Mouse (Mus musculus) ES-E14 (cell line): ENCODE data around the gene Cyp26b1.

Experiments used
- HCFC1 ChIP-seq: IDR thresholded peaks from 2 replicates; pipeline ENCODE4 v1.6.1; 2012; ENCODE audit warnings: low read length, inconsistent platforms, borderline replicate concordance; ENCODE audit not compliant: insufficient read depth
- ZC3H11A ChIP-seq: IDR thresholded peaks from 2 replicates; pipeline ENCODE4 v1.6.1; 2012; ENCODE audit warnings: low read depth, mild to moderate bottlenecking, inconsistent platforms, low read length, borderline replicate concordance

- no peak for TF ChIP-seq ZC3H11A
- TF ChIP-seq HCFC1: no peak
Observed at GRCm38 (mm10) chr6:84545428-84545827, 48.3 kb downstream of the Cyp26b1 start.
